8 mouse cellular contexts compared by ENCODE assay signal in genomic region chr12:33379624-33380445, GRCm38 (mm10). TPM values are rescaled to one million over a fixed set of nuclear protein-coding genes. Genes with fewer than 3 reads are reported as not detected.
DNase-seq lines count a peak whose midpoint lies in the region; ATAC-seq lines count a peak whose summit lies in the region.

No protein-coding gene starts in this region.

- H3K4me1 ChIP-seq in hindbrain, embryonic 15.5 days (replicated peaks) = peaks cover 19% of the 10 kb centered on the region

- DNase-seq in T-cell, adult 2 months (ENCODE audit: low spot score) = peak; percentile 64
- peak; percentile 70 to 74 for DNase-seq in cerebellum, postnatal 36 days
- peak; percentile 66 to 78 for DNase-seq in frontal cortex, postnatal 36 days (ENCODE audit: low spot score in 2 of 2)
- peak; percentile 65 for DNase-seq in left cerebral cortex, adult 11 months (ENCODE audit: low spot score)
- peak; percentile 62 to 79 for DNase-seq in lung, postnatal 4 days
- peak; percentile 57 for DNase-seq in retina, postnatal 7 days (ENCODE audit: low read depth, low spot score)
- DNase-seq in urinary bladder, postnatal 14 days (ENCODE audit: low spot score) = peak; percentile 76

- peak; percentile 87 for ATAC-seq in hindbrain, embryonic 15.5 days (ENCODE audit: low FRiP score, low read depth)

- peak overlapping the region; percentile 48 for H3K4me2 ChIP-seq in hindbrain, embryonic 15.5 days

- peak overlapping the region; percentile 22 for H3K4me3 ChIP-seq in hindbrain, embryonic 15.5 days

- H3K9me3 ChIP-seq in hindbrain, embryonic 15.5 days = no peaks in the 10 kb centered on the region

- no peak overlapping the region for H3K9ac ChIP-seq in hindbrain, embryonic 15.5 days

- 0 out of 2 replicates have a peak, but pooled peaks cover 4% of the 10 kb centered on the region for H3K27me3 ChIP-seq in hindbrain, embryonic 15.5 days

- H3K36me3 ChIP-seq in hindbrain, embryonic 15.5 days = no peaks in the 10 kb centered on the region

- H3K27ac ChIP-seq in hindbrain, embryonic 15.5 days (replicated peaks) = no peak overlapping the region

- 20% methylated on average over 22 of the region's 22 CpGs for WGBS in hindbrain, embryonic 15.5 days

RNA-seq across cellular contexts. Expression of gene Efcab10, which starts 14.8 kb away (rescaled TPM):
- 3.8 and 4.2 TPM in 2 replicates for polyA plus RNA-seq in hindbrain, embryonic 15.5 days (2015; fragmentation: Nextera tagmentation; extraction: Ambion mirVana)

RNA-seq across cellular contexts. Expression of gene Twistnb, which starts 49.6 kb away (rescaled TPM):
- polyA plus RNA-seq in hindbrain, embryonic 15.5 days (2015; fragmentation: Nextera tagmentation; extraction: Ambion mirVana) = 38.9 and 46.4 TPM in 2 replicates
